ENCODE assay signal across 17 mouse cellular contexts in the genomic region with DNA sequence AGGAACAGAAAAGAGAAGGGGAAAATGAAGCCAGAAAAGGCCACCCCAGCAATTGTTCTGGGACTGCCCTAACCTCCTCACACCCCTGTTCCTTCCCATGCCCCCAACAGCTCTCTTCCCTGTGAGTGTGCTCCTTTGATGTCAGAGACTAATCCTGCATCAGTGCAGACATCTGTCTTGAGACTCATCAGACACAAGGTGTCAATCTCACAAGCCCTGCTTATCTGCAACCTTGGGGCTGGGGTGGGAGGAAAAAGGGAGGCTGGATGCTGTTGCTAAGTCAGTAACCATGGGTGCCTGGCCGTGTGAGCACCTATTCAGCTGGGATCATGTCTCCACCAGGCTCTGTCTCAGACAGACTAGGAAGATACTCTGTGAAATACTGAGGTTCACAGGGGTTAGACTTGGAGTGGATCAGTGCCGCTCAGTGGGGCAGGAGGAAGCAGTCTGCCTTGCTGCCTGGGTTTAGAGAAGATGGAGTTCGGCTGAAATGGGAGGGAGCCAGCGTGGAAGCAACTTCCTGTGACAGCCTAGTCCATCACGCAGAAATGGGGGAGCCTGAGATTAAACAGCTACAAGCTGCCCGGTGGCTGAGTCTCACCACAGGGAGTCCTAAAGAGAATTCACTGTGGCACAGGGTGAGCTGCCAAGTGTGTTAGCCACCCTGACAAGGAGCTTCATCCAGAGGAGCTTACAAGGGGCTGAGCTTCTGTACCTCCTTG. TPM values are rescaled to one million over a fixed set of nuclear protein-coding genes. Genes with fewer than 3 reads are reported as not detected.
A peak's percentile ranks its signal among the peaks of the same experiment; 100 is the strongest.
DNase-seq lines count a peak whose midpoint lies in the region; ATAC-seq and TF ChIP-seq lines count a peak whose summit lies in the region.
"Had no signal": no experiment of that assay in that cellular context is flagged by ENCODE, and none has a peak within 500 bp of the region (broad histone marks: within the 10 kb centered on the region; RNA-seq: fewer than 3 reads in every experiment).

No protein-coding gene starts in this region.

- 0 out of 2 replicates have a peak, but pooled peaks cover 6% of the 10 kb centered on the region for H3K4me1 ChIP-seq in hindbrain, embryonic 13.5 days (replicated peaks)
- H3K4me1 ChIP-seq in hindbrain, embryonic 11.5 days (replicated peaks; ENCODE audit: control insufficient read depth, insufficient read depth, low read length) = no peaks in the 10 kb centered on the region
- H3K4me1 ChIP-seq in testis, adult 2 months (ENCODE audit: control insufficient read depth, insufficient read depth, low read length) = peaks cover 3% of the 10 kb centered on the region
- H3K4me1 ChIP-seq in liver, embryonic 16.5 days (ENCODE audit: control insufficient read depth, low read depth, low read length) = no peaks in the 10 kb centered on the region; the same call in 1 of the 2 replicates

- peak overlapping the region; percentile 29; the same call in 1 of the 2 replicates for H3K9ac ChIP-seq in hindbrain, embryonic 13.5 days
- no peak overlapping the region for H3K9ac ChIP-seq in hindbrain, embryonic 11.5 days (ENCODE audit: low read depth, low read length)
- H3K9ac ChIP-seq in liver, embryonic 16.5 days (ENCODE audit: low read depth, low read length) = no peak overlapping the region
- H3K9ac ChIP-seq: neural tube, embryonic 15.5 days had no signal

- H3K27ac ChIP-seq in hindbrain, embryonic 13.5 days = no peak overlapping the region
- H3K27ac ChIP-seq in hindbrain, embryonic 11.5 days (ENCODE audit: low read depth, low read length) = no peak overlapping the region
- peak overlapping the region; percentile 14; the same call in 1 of the 2 replicates for H3K27ac ChIP-seq in testis, adult 2 months (ENCODE audit: control insufficient read depth, insufficient read depth, low read depth, low read length)
- H3K27ac ChIP-seq in liver, embryonic 16.5 days (ENCODE audit: low read length) = no peak overlapping the region
- H3K27ac ChIP-seq: kidney, postnatal 0 days; layer of hippocampus, adult 2 months; limb, embryonic 10.5 days; neural tube, embryonic 15.5 days had no signal

- ATAC-seq in hindbrain, embryonic 13.5 days (ENCODE audit: low FRiP score) = no peak
- ATAC-seq in hindbrain, embryonic 11.5 days (ENCODE audit: low FRiP score) = no peak
- peak; percentile 25; the same call in 1 of the 2 replicates for ATAC-seq in liver, embryonic 16.5 days (ENCODE audit: low read depth)
- 0 out of 2 replicates have a peak, but pooled peaks have one; percentile 14 for ATAC-seq in megakaryocyte-erythroid progenitor cell, adult 5-6 weeks (replicated peaks; ENCODE audit: low FRiP score, low TSS enrichment, poor library complexity, severe bottlenecking)
- ATAC-seq in granulocyte monocyte progenitor cell, adult 5-6 weeks (replicated peaks; ENCODE audit: poor library complexity, severe bottlenecking) = no peak
- ATAC-seq: forebrain, embryonic 14.5 days; intestine, embryonic 16.5 days had no signal

- no peak overlapping the region for H3K4me3 ChIP-seq in hindbrain, embryonic 13.5 days
- H3K4me3 ChIP-seq in hindbrain, embryonic 11.5 days (ENCODE audit: low read depth, low read length) = no peak overlapping the region
- no peak overlapping the region for H3K4me3 ChIP-seq in testis, adult 2 months (ENCODE audit: control insufficient read depth, low read depth, low read length)
- no peak overlapping the region for H3K4me3 ChIP-seq in liver, embryonic 16.5 days (ENCODE audit: low read depth, low read length)
- H3K4me3 ChIP-seq: layer of hippocampus, adult 2 months; limb, embryonic 10.5 days; myocyte; neural tube, embryonic 15.5 days had no signal

- DNase-seq in hindbrain, embryonic 11.5 days (ENCODE audit: low spot score) = no peak
- no peak for DNase-seq in testis, postnatal 10 days (ENCODE audit: low spot score)
- no peak for DNase-seq in cerebellum, postnatal 36 days
- DNase-seq: heart, postnatal 4 days; right cerebral cortex, postnatal 25 days had no signal

- WGBS in hindbrain, embryonic 13.5 days = 49% methylated on average over 6 of the region's 6 CpGs
- WGBS in hindbrain, embryonic 11.5 days = 42% methylated on average over 6 of the region's 6 CpGs
- 22% methylated on average over 6 of the region's 6 CpGs for WGBS in liver, embryonic 16.5 days (ENCODE audit: insufficient replicate concordance)

- H3K36me3 ChIP-seq in hindbrain, embryonic 13.5 days = no peaks in the 10 kb centered on the region
- H3K36me3 ChIP-seq in hindbrain, embryonic 11.5 days (ENCODE audit: control insufficient read depth, insufficient read depth, low read length) = no peaks in the 10 kb centered on the region
- no peaks in the 10 kb centered on the region for H3K36me3 ChIP-seq in testis, adult 2 months (ENCODE audit: control insufficient read depth, insufficient read depth, low read length)
- H3K36me3 ChIP-seq in liver, embryonic 16.5 days (ENCODE audit: control insufficient read depth, insufficient read depth) = no peaks in the 10 kb centered on the region
- H3K36me3 ChIP-seq: limb, embryonic 10.5 days; neural tube, embryonic 15.5 days had no signal

- TF ChIP-seq CTCF in testis, adult 2 months (IDR thresholded peaks at IDR 0.05; ENCODE audit: control insufficient read depth, insufficient read depth, insufficient replicate concordance, low read depth, low read length) = no peak

- no peak overlapping the region for H3K4me2 ChIP-seq in hindbrain, embryonic 13.5 days
- no peak overlapping the region for H3K4me2 ChIP-seq in hindbrain, embryonic 11.5 days (replicated peaks; ENCODE audit: low read depth, low read length)
- no peak overlapping the region for H3K4me2 ChIP-seq in liver, embryonic 16.5 days (ENCODE audit: low read depth, low read length)
- H3K4me2 ChIP-seq: neural tube, embryonic 15.5 days had no signal

- no peaks in the 10 kb centered on the region for H3K9me3 ChIP-seq in hindbrain, embryonic 13.5 days
- H3K9me3 ChIP-seq in hindbrain, embryonic 11.5 days (ENCODE audit: control insufficient read depth, low read length) = no peaks in the 10 kb centered on the region
- H3K9me3 ChIP-seq in liver, embryonic 16.5 days (replicated peaks; ENCODE audit: control insufficient read depth, low read length) = no peaks in the 10 kb centered on the region
- H3K9me3 ChIP-seq: limb, embryonic 10.5 days; neural tube, embryonic 15.5 days had no signal

- H3K27me3 ChIP-seq in hindbrain, embryonic 13.5 days = no peaks in the 10 kb centered on the region
- H3K27me3 ChIP-seq in hindbrain, embryonic 11.5 days (ENCODE audit: control insufficient read depth, insufficient read depth, low read length) = no peaks in the 10 kb centered on the region
- no peaks in the 10 kb centered on the region for H3K27me3 ChIP-seq in testis, adult 2 months (ENCODE audit: control insufficient read depth, insufficient read depth, low read length)
- no peaks in the 10 kb centered on the region for H3K27me3 ChIP-seq in liver, embryonic 16.5 days (ENCODE audit: control insufficient read depth, insufficient read depth, low read depth, low read length)
- H3K27me3 ChIP-seq: neural tube, embryonic 15.5 days had no signal

- no peak for TF ChIP-seq POLR2A in testis, adult 2 months (IDR thresholded peaks at IDR 0.05; ENCODE audit: control insufficient read depth, low read depth, low read length)

RNA-seq across cellular contexts. Expression of a gene that starts 12.9 kb away (rescaled TPM):
- 3.2 and 3.7 TPM in 2 replicates for polyA plus RNA-seq in hindbrain, embryonic 13.5 days (2015; fragmentation: Nextera tagmentation; extraction: Ambion mirVana)
- polyA plus RNA-seq in hindbrain, embryonic 11.5 days (2014; fragmentation: Nextera tagmentation; extraction: Ambion mirVana) = 5.3 and 6.4 TPM in 2 replicates
- 2.7 and 4.1 TPM in 2 replicates for polyA plus RNA-seq in testis, adult 2 months (2012; rRNA removed)
- 2.0 and 2.4 TPM in 2 replicates for polyA plus RNA-seq in liver, embryonic 16.5 days (2015; fragmentation: Nextera tagmentation; extraction: Ambion mirVana)
- not detected in 2 replicates for total RNA-seq in megakaryocyte-erythroid progenitor cell, adult 5-6 weeks (2014; fragmentation: Nextera tagmentation)
- not detected in 2 replicates for total RNA-seq in megakaryocyte-erythroid progenitor cell, adult 5-6 weeks (2017)
- total RNA-seq in granulocyte monocyte progenitor cell, adult 5-6 weeks (2014; fragmentation: Nextera tagmentation) = not detected in 2 replicates
- 0.34 TPM in 1 of 2 replicates, not detected in the other for total RNA-seq in granulocyte monocyte progenitor cell, adult 5-6 weeks (2017)

Comparison
In these comparisons a context has a peak if more than half of its experiments do, and no peak if none do; other contexts are left out.
1. ATAC-seq: peak in liver, embryonic 16.5 days (single experiment) and megakaryocyte-erythroid progenitor cell, adult 5-6 weeks (single experiment); none in hindbrain, embryonic 13.5 days (single experiment), hindbrain, embryonic 11.5 days (single experiment) and granulocyte monocyte progenitor cell, adult 5-6 weeks (single experiment).